Mouse (Mus musculus): ENCODE results near the gene Odf4. TPM values are rescaled to one million over a fixed set of nuclear protein-coding genes. Genes with fewer than 3 reads are reported as not detected.
"Not testable (repeated sequence)": the region's sequence is repeated elsewhere in the genome, so short reads cannot be mapped to it uniquely, and the experiment has no call there.

The Odf4 gene
- total RNA-seq, 2 experiments from 2014 or later, result not detected

DNA sequence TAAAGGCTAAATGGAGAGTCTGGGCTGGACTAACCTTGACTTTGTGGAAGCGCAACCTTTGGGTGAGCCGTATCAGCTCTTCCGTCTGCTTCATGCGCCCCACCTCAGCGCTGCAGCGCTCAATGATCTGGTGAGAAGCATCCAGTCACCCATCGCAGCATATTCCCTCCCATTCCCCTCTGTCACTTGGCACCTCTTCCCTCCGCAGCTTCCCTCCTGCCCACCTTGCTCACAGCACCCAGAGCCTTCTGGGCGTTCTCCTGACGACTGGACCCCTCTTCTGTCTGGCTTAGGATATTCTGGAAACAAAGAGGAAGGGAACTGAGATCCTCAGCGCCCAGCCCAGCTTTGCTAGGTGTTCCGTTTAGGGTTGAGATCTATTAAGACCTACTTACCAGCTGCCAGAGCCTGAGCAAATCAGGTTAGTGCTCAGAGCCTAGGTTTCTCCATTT, 20.7 kb upstream of the Odf4 start:
- no peak for ATAC-seq (ENCODE audit: poor library complexity, severe bottlenecking)

- ATAC-seq (ENCODE audit: poor library complexity, severe bottlenecking), result no peak
Observed at GRCm38 (mm10) chr11:68946806-68947440, 20.0 kb upstream of the Odf4 start.

- no peak for ATAC-seq (ENCODE audit: poor library complexity, severe bottlenecking)
Observed at GRCm38 (mm10) chr11:68946001-68946400, 19.1 kb upstream of the Odf4 start.

DNA sequence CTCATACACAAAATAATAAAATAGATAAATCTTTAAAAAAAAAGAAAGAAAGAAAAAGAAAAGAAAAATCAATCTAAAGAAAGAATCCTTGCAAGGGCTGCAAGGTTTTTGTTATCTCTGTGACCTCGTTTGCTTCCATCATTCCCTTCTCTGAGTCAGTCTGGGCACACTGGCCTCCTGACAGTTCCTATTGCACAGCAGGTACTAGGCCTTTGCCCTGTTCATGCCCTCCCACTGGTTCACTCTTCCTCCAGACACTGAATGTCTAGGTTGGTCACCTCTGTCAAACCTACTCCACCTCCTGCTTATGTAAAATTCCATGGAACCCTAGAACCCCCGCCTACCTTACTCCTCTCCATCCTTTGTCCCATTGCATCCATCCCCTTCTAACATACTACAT, 18.4 kb upstream of the Odf4 start:
- ATAC-seq (ENCODE audit: poor library complexity, severe bottlenecking), result no peak

DNA sequence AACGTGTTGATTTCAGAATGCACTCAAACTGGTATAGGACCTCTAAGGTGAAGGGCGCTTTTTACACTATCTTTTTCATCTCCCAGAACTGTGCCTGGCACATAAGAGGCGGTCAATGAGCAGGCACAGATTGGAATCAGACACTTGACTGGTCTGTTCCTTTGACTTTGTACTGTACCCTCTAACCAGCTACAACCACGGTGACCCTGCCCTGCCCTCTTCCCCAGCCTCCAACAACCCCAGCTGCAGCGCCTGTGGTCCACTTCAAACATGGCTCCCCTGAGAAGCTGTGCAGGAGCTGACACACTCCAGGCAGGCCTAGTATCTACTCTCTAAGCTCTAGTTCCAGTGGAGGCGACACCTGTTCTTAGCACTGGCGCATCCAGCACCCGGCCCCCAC, 15.8 kb upstream of the Odf4 start:
- ATAC-seq (ENCODE audit: poor library complexity, severe bottlenecking), result no peak

DNA sequence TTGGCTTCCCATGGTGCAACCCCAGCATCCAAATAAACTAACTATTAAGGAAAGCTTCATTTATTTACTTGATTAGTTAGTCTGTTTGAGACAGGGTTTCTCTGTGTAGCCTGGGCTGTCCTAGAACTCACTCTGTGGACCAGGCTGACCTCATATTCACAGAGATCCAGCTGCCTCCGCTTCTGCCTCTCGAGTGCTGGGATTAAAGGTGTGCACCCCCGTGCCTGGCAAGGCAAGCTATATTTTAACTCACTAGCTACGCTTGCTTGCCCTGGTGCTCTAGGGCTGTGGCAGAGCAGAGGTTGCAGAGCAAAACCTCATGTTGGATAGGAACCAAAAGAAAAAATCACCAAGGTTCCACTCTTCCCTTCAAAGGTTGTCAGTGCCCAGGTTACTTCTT, 13.6 kb upstream of the Odf4 start:
- ATAC-seq (ENCODE audit: poor library complexity, severe bottlenecking), result no peak

DNA sequence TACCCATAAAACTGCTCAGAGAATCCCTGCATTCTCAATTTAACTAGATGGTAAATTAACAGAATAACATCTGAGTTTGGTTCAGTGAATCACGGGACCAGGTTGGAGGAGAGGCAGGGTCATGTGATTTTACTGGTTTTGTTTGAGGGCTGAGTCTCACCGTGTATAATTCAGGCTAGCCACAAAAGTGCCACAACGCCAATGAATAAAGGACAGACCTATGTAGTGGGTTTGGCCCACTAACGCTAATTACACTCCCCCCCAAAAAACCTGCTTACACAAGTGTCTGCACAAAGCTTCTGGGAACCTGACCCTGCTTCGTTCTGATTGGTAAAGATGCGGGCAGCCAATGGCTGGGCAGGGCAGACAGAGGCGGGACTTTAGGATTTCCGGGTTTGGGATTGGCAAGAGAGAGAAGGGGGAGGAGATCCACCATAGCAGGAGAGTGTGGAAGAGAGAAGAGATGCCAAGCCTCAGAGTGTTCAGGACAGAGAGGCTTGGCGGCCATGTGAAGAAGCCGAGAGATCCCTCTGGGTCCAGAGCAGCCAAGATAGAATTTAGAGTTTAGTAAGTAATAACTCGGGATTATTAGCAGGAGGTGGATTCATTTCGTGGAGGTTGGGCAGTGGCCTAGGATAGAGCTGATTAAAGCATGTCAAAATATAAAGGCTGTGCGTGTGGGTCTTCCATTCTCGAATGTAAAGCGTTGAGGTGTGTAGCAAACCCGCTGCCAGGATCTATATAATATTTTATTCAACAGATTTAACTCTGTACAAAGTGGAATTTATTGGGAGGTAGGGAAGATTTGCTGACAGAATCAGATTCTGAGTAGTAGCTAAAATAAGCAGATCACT, 12.8 kb upstream of the Odf4 start:
- ATAC-seq (ENCODE audit: poor library complexity, severe bottlenecking), result peak; percentile 99

DNA sequence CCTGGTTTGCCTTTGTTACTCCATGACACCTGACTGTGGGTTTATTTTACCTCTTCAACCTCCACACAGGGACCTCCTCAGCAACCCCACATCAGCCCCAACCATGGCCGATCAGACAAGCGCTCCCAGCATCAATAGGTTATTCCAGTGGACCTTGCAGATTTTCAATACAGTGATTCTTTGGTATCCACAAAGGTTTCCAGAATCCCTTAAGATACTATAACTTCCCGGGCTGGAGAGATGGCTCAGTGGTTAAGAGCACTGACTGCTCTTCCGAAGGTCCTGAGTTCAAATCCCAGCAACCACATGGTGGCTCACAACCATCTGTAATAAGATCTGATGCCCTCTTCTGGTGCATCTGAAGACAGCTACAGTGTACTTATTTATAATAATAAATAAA, 10.1 kb upstream of the Odf4 start:
- ATAC-seq (ENCODE audit: poor library complexity, severe bottlenecking), result not testable (repeated sequence)

DNA sequence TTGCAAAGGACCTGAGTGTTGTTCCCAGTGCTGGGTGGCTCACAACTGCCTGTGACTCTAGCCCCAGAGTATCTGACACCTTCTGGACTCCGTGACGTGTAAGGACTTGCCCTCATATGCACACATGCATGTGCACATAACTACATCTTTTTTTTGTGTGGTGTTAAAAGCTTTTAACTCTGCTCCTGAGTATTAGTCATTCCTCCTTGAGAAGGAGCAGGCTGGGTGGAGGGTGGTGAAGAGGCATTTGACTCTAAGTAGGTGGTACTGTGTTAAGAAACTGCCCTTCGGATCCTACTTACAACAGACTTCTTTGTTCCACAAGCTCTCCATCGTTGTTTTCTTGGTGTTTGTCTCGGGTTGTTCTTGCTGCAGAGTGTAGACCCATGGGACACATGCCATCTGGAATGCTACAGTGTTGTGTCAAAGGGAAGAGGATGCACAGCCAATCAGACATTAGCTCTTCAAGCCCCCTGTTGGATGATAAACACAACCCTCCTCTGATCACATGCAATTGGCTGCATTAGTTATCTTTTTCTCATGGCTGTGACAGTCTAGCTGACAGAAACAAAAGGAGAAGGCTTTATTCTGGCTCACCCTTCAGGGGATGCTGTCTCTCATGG, 7.1 kb upstream of the Odf4 start:
- no peak for ATAC-seq (ENCODE audit: poor library complexity, severe bottlenecking)

DNA sequence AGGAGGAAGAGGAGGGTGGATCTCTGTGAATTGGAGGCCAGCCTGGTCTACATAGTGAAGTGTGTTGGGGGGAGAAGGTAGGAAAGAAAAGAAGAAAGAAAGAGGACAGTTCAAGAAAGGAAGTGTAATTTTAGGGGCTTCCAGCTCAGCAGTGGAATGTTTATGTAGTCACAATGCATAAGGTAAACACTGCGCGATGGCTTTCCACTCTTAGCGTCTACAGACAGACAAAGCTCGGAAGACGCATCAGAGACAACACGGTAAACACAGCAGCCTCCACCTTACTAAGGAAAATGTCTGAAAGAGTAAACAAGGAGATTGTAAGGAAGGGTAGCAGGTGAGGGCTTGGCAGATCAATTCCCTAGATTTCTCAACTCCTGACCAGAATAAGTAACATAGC, 3.1 kb upstream of the Odf4 start:
- no peak for ATAC-seq (ENCODE audit: poor library complexity, severe bottlenecking)

GRCm38 (mm10) chr11:68924749-68925148, 2.1 kb downstream of the Odf4 start:
- ATAC-seq (ENCODE audit: poor library complexity, severe bottlenecking), result no peak

GRCm38 (mm10) chr11:68923191-68923590, 3.7 kb downstream of the Odf4 start:
- no peak for ATAC-seq (ENCODE audit: poor library complexity, severe bottlenecking)

DNA sequence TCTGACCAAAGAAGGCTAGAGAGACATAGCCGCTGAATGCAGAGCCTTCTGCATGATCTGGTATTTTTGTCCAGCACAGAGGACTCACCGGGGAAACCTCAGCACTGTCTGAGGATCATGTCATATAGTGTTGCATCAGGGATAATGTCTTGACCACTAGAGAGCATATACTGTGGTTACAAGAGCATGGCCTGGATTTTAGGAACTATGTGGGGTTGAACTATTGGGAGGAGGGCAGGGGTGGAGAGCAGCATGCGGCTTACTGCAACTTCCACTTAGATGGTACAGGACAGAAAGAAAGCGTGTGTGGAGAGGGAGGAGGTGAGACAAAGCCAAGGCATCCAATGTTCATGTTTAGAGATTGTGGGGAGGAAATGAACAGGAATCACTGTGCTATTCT, 12.3 kb downstream of the Odf4 start:
- no peak for ATAC-seq (ENCODE audit: poor library complexity, severe bottlenecking)

DNA sequence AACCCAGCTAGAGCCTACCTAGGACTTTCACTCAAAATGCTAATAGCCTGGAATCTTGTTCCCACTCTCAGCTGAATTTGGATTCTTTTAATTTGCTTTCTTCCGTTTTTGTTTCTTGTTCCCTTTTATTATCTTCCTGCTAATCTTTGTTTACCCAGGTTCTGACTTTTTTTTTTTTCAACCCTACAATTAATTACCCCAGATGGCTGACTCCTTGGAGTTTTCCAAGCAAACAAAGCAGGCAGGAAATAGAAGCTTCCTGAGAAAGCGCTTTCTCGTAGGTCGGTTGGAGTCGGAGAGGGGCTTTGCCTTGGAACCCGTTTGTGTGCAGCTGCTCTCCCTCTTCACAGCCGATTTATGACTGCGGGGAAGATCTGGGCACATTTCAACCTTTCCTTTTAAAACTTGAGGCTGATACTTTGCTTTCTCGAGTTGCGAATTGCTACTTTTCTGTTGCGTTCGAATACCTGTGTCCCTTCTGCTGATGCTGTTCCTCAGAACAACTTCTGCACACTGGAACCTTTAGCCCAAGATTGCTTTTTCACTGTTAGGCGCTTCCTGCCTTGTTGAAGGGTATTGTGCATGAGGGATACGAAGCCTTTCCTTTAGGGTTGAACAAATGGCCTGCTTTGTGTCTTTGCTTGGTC, 15.2 kb downstream of the Odf4 start:
- ATAC-seq (ENCODE audit: poor library complexity, severe bottlenecking), result no peak

DNA sequence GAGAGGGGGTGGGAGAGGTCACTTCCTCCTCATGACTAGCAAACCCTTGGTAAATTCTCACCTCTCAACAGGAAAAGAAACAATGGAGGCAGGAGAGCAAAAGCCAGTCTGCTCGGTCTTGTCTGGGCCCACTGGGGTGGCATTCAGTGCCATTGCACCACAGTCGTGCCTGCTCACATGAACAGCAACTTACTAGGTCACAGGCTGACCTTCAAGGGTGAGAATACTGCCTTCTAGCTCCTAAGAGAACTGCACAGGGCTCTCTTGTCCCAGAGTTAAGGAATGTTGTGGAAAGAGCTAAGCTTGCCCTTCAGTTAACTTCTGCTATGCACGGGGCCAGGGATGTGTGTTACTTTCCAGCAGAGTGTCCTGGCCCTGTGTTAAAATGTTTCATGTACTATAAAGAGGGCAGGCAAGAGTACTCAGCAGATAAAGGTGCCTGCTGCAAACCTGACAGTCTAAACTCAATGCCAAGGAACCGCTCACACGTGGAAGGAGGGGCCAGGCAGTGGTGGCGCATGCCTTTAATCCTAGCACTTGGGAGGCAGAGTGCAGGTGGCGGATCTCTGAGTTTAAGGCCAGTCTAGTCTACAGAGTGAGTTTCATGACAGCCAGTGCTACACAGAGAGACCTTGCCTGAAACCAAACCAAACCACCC, 17.9 kb downstream of the Odf4 start:
- ATAC-seq (ENCODE audit: poor library complexity, severe bottlenecking), result no peak

- ATAC-seq (ENCODE audit: poor library complexity, severe bottlenecking), result no peak
Observed at GRCm38 (mm10) chr11:68907251-68907650, 19.6 kb downstream of the Odf4 start.

DNA sequence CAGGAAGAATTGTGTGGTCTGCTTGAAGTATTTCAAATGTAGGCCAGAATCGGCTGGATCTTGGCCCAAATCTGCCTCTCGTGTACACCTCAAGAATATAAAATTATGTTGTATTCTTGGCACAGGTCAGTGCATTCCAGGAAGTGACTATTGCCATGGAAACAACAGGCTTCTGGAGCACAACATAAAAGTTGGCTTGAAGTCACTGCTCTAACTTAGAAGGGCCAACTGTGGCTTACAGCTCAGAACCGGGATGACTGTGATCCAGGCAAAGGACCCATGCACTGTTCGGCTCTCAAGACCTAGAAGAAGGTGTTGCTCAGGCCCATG, 20.5 kb downstream of the Odf4 start:
- no peak for ATAC-seq (ENCODE audit: poor library complexity, severe bottlenecking)

- ATAC-seq (ENCODE audit: poor library complexity, severe bottlenecking), result no peak
Observed at GRCm38 (mm10) chr11:68905665-68906460, 21.0 kb downstream of the Odf4 start.

DNA sequence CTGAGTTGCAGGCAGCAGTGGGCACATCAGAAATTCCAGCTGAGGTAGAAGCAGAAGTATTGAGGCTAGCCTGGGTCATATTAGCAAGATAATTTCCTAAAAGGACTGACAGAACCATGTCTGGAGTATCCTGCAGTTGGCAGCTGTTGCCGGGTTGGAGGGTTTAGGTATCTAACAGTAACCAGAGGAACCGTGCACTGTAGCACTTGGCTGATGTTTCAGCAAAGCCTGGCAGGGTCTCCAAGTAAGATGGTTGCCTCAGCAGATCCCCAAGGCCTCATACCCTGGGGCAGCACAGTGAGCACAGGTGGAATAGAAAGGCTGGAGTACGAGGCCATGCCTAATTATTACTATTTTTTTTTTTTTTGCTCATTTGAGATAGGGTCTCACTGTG, 21.7 kb downstream of the Odf4 start:
- ATAC-seq (ENCODE audit: poor library complexity, severe bottlenecking), result no peak

Measured in megakaryocyte, adult 5-6 weeks (primary cell).